Mouse (Mus musculus) limb, embryonic 15.5 days (tissue): ENCODE data around the gene Cask. TPM values are rescaled to one million over a fixed set of nuclear protein-coding genes. Genes with fewer than 3 reads are reported as not detected.

Experiments
- ATAC-seq: fragments of 200-750 bp; cut with Nextera tagmentation; 2 replicates; pipeline ENCODE4 v1.8.0; 2017; ENCODE audit warnings: low read depth, moderate TSS enrichment; ENCODE audit not compliant: insufficient number of reproducible peaks, low FRiP score, low TSS enrichment
- H3K27ac ChIP-seq: fragments of 300-500 bp; sonication (generic); 2 replicates; pipeline ENCODE4 v1.5.1; 2015; ENCODE audit warnings: moderate library complexity, mild to moderate bottlenecking, inconsistent platforms
- H3K27me3 ChIP-seq: fragments of 300-500 bp; sonication (generic); 2 replicates; pipeline ENCODE4 v1.6.1; 2015; ENCODE audit warnings: inconsistent platforms
- H3K36me3 ChIP-seq: fragments of 300-500 bp; sonication (generic); 2 replicates; pipeline ENCODE4 v1.6.1; 2015; ENCODE audit warnings: inconsistent platforms
- H3K4me1 ChIP-seq: fragments of 300-500 bp; sonication (generic); 2 replicates; pipeline ENCODE4 v1.6.1; 2015; ENCODE audit warnings: inconsistent platforms
- H3K4me2 ChIP-seq: fragments of 300-500 bp; sonication (generic); 2 replicates; pipeline ENCODE4 v1.6.1; 2015; ENCODE audit warnings: mild to moderate bottlenecking, inconsistent platforms
- H3K4me3 ChIP-seq: fragments of 300-500 bp; sonication (generic); 2 replicates; pipeline ENCODE4 v1.5.1; 2015; ENCODE audit warnings: mild to moderate bottlenecking, inconsistent platforms
- H3K9ac ChIP-seq: fragments of 300-500 bp; sonication (generic); 2 replicates; pipeline ENCODE4 v1.6.1; 2015; ENCODE audit warnings: inconsistent platforms
- H3K9me3 ChIP-seq: fragments of 300-500 bp; sonication (generic); 2 replicates; pipeline ENCODE4 v1.6.1; 2016; ENCODE audit warnings: inconsistent platforms
- WGBS: fragments of 180-500 bp; shearing (Covaris S2); methylation state at CpG from one replicate; pipeline ENCODE4 v1.1.7; 2015; 5-methylcytosine and 5-hydroxymethylcytosine counted together
- polyA plus RNA-seq: library from polyadenylated mRNA; unstranded; fragments of >200 nt; fragmentation: Nextera tagmentation; extraction: Ambion mirVana; gene quantifications from 2 replicates; pipeline ENCODE4 v1.2.1, GENCODE M21; 2015

Gene Cask
- 16.1 and 18.9 TPM in 2 replicates for polyA plus RNA-seq

- Histone ChIP-seq H3K9ac (no peak within 1 kb of the TSS), H3K27me3 (no peaks in the 10 kb centered on the region), H3K4me1 (no peaks in the 10 kb centered on the region), H3K9me3 (no peaks in the 10 kb centered on the region), H3K36me3 (no peaks in the 10 kb centered on the region), H3K27ac (no peak within 1 kb of the TSS), H3K4me2 (no peak within 1 kb of the TSS), H3K4me3 (no peak within 1 kb of the TSS)
- ATAC-seq = no peak
- WGBS = 50% methylated on average over 4 of the region's 4 CpGs
Observed at GRCm38 (mm10) chrX:13851285-13851684, at the start of gene Cask. Gene Cask (minus strand): TSS chrX:13851367.

GRCm38 (mm10) chrX:13889976-13890375 is 38.8 kb upstream of the Cask start:
- Histone ChIP-seq H3K9me3 (no peaks in the 10 kb centered on the region), H3K4me3 (no peak overlapping the region), H3K9ac (no peak overlapping the region), H3K27me3 (no peaks in the 10 kb centered on the region), H3K36me3 (no peaks in the 10 kb centered on the region), H3K4me1 (no peaks in the 10 kb centered on the region), H3K27ac (no peak overlapping the region), H3K4me2 (no peak overlapping the region)
- ATAC-seq = no peak
- 39% methylated on average over 2 of the region's 2 CpGs for WGBS

- no peak for ATAC-seq
- no peaks in the 10 kb centered on the region for H3K27me3 ChIP-seq
- no peak overlapping the region for H3K9ac ChIP-seq
- no peaks in the 10 kb centered on the region for H3K36me3 ChIP-seq
- no peak overlapping the region for H3K4me3 ChIP-seq
- WGBS = 75% methylated on average over 1 of the region's 1 CpGs
- no peak overlapping the region for H3K27ac ChIP-seq
- no peaks in the 10 kb centered on the region for H3K4me1 ChIP-seq
- no peak overlapping the region for H3K4me2 ChIP-seq
- H3K9me3 ChIP-seq = no peaks in the 10 kb centered on the region
Observed at GRCm38 (mm10) chrX:13884348-13884747, 33.2 kb upstream of the Cask start.

GRCm38 (mm10) chrX:13881969-13882368 is 30.8 kb upstream of the Cask start:
- Histone ChIP-seq H3K27ac (no peak overlapping the region), H3K27me3 (no peaks in the 10 kb centered on the region), H3K9ac (no peak overlapping the region), H3K4me1 (no peaks in the 10 kb centered on the region), H3K36me3 (no peaks in the 10 kb centered on the region), H3K4me3 (no peak overlapping the region), H3K4me2 (no peak overlapping the region), H3K9me3 (no peaks in the 10 kb centered on the region)
- ATAC-seq = no peak
- 22% methylated on average over 6 of the region's 6 CpGs for WGBS

GRCm38 (mm10) chrX:13860145-13860544 is 9.0 kb upstream of the Cask start:
- Histone ChIP-seq H3K9ac (no peak overlapping the region), H3K4me3 (no peak overlapping the region), H3K9me3 (no peaks in the 10 kb centered on the region), H3K36me3 (no peaks in the 10 kb centered on the region), H3K27me3 (no peaks in the 10 kb centered on the region), H3K4me1 (no peaks in the 10 kb centered on the region), H3K27ac (no peak overlapping the region), H3K4me2 (no peak overlapping the region)
- 86% methylated on average over 4 of the region's 4 CpGs for WGBS
- no peak for ATAC-seq

- H3K4me3 ChIP-seq = no peak overlapping the region
- H3K9me3 ChIP-seq = no peaks in the 10 kb centered on the region
- no peaks in the 10 kb centered on the region for H3K27me3 ChIP-seq
- ATAC-seq = no peak
- H3K36me3 ChIP-seq = no peaks in the 10 kb centered on the region
- H3K4me2 ChIP-seq = no peak overlapping the region
- H3K27ac ChIP-seq = no peak overlapping the region
- WGBS = 85% methylated on average over 8 of the region's 9 CpGs
- H3K9ac ChIP-seq = no peak overlapping the region
- H3K4me1 ChIP-seq = no peaks in the 10 kb centered on the region
Observed at GRCm38 (mm10) chrX:13859051-13859450, 7.9 kb upstream of the Cask start.

GRCm38 (mm10) chrX:13848473-13848872 is 2.7 kb downstream of the Cask start:
- H3K9me3 ChIP-seq = no peaks in the 10 kb centered on the region

GRCm38 (mm10) chrX:13847502-13847851 is 3.7 kb downstream of the Cask start:
- no peaks in the 10 kb centered on the region for H3K4me1 ChIP-seq
- H3K27me3 ChIP-seq = no peaks in the 10 kb centered on the region
- peak overlapping the region; percentile 59 for H3K4me3 ChIP-seq
- H3K36me3 ChIP-seq = no peaks in the 10 kb centered on the region
- no peak for ATAC-seq
- H3K9me3 ChIP-seq = no peaks in the 10 kb centered on the region
- peak overlapping the region; percentile 86 for H3K27ac ChIP-seq
- peak overlapping the region; percentile 47 for H3K4me2 ChIP-seq
- WGBS = 15% methylated on average over 7 of the region's 7 CpGs
- 0 out of 2 replicates have a peak overlapping the region, but pooled peaks have one; percentile 17 for H3K9ac ChIP-seq

More at GRCm38 (mm10) chrX:13848473-13848872, 2.7 kb downstream of the Cask start:
- no peak for ATAC-seq
- no peak overlapping the region for H3K9ac ChIP-seq
- no peaks in the 10 kb centered on the region for H3K27me3 ChIP-seq
- H3K36me3 ChIP-seq = no peaks in the 10 kb centered on the region
- no peak overlapping the region for H3K4me2 ChIP-seq
- 94% methylated on average over 1 of the region's 1 CpGs for WGBS
- H3K4me3 ChIP-seq = no peak overlapping the region
- no peaks in the 10 kb centered on the region for H3K4me1 ChIP-seq
- no peak overlapping the region for H3K27ac ChIP-seq

GRCm38 (mm10) chrX:13846653-13847501 is 4.3 kb downstream of the Cask start:
- peak; percentile 95 for ATAC-seq
- Histone ChIP-seq H3K4me3 (peak overlapping the region; percentile 59), H3K4me2 (peak overlapping the region; percentile 47), H3K27ac (peak overlapping the region; percentile 91), H3K27me3 (no peaks in the 10 kb centered on the region), H3K36me3 (no peaks in the 10 kb centered on the region), H3K9ac (peak overlapping the region; percentile 67; the same call in 1 of the 2 replicates), H3K4me1 (no peaks in the 10 kb centered on the region), H3K9me3 (no peaks in the 10 kb centered on the region)
- 16% methylated on average over 42 of the region's 59 CpGs for WGBS

GRCm38 (mm10) chrX:13845858-13846652 is 5.1 kb downstream of the Cask start:
- H3K4me3 ChIP-seq = peak overlapping the region; percentile 59
- H3K9ac ChIP-seq = peak overlapping the region; percentile 67
- WGBS = 16% methylated on average over 54 of the region's 100 CpGs
- no peaks in the 10 kb centered on the region for H3K9me3 ChIP-seq
- H3K27me3 ChIP-seq = no peaks in the 10 kb centered on the region
- peak; percentile 45 for ATAC-seq
- H3K4me2 ChIP-seq = peak overlapping the region; percentile 37
- H3K27ac ChIP-seq = peak overlapping the region; percentile 91
- H3K36me3 ChIP-seq = no peaks in the 10 kb centered on the region
- no peaks in the 10 kb centered on the region for H3K4me1 ChIP-seq

- no peaks in the 10 kb centered on the region for H3K9me3 ChIP-seq
- no peaks in the 10 kb centered on the region for H3K27me3 ChIP-seq
- H3K36me3 ChIP-seq = no peaks in the 10 kb centered on the region
- H3K9ac ChIP-seq = peak overlapping the region; percentile 67
- ATAC-seq = no peak
- H3K4me2 ChIP-seq = peak overlapping the region; percentile 37
- H3K4me3 ChIP-seq = peak overlapping the region; percentile 59
- H3K27ac ChIP-seq = peak overlapping the region; percentile 91
- no peaks in the 10 kb centered on the region for H3K4me1 ChIP-seq
- 25% methylated on average over 22 of the region's 22 CpGs for WGBS
Observed at GRCm38 (mm10) chrX:13845141-13845857, 5.9 kb downstream of the Cask start.
